18 mouse cellular contexts compared by ENCODE assay signal in the genomic region with DNA sequence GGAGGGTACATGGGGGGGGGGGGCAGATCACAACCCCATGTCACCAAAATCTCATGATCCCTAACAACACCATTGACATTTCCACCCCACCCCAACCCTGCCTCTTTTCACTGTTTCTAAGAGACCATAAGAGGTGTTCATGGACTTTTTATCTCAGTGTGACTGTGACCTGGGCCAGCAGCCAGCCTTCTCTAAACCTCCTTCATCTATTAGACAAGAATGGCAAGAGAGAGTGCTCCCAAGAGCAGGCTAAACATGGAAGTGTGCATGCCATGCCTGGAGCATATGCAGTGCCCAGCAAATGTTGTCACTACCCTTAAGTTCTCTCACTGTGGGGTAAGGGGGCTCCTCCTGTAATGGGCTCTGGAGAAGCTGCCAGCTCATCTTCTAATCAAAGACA.
DNase-seq lines count a peak whose midpoint lies in the region; ATAC-seq and TF ChIP-seq lines count a peak whose summit lies in the region.
"Had no signal": no experiment of that assay in that cellular context is flagged by ENCODE, and none has a peak within 500 bp of the region (broad histone marks: within the 10 kb centered on the region; RNA-seq: fewer than 3 reads in every experiment).

No protein-coding gene starts in this region.

- H3K79me2 ChIP-seq in heart, adult 2 months (replicated peaks; ENCODE audit: control insufficient read depth, insufficient read depth, low read length) = no peaks in the 10 kb centered on the region

- intact Hi-C loops in heart, adult 2 months (cut with DNase I) = no loop called here

- no peaks in the 10 kb centered on the region for H3K9me3 ChIP-seq in heart, embryonic 16.5 days (replicated peaks; ENCODE audit: control insufficient read depth, low read length)
- H3K9me3 ChIP-seq in lung, embryonic 16.5 days (ENCODE audit: control insufficient read depth, low read length) = peaks cover 3% of the 10 kb centered on the region; the same call in 1 of the 2 replicates
- no peaks in the 10 kb centered on the region for H3K9me3 ChIP-seq in hindbrain, embryonic 12.5 days (replicated peaks)
- H3K9me3 ChIP-seq: midbrain, embryonic 15.5 days had no signal

- H3K27me3 ChIP-seq in heart, adult 2 months (ENCODE audit: control insufficient read depth, insufficient read depth, low read length) = no peaks in the 10 kb centered on the region
- no peaks in the 10 kb centered on the region for H3K27me3 ChIP-seq in heart, embryonic 16.5 days (ENCODE audit: control insufficient read depth, insufficient read depth, low read length)
- no peaks in the 10 kb centered on the region for H3K27me3 ChIP-seq in lung, embryonic 16.5 days (ENCODE audit: control insufficient read depth, insufficient read depth, low read depth, low read length)
- no peaks in the 10 kb centered on the region for H3K27me3 ChIP-seq in hindbrain, embryonic 12.5 days
- H3K27me3 ChIP-seq: midbrain, embryonic 15.5 days had no signal

- ATAC-seq in heart, embryonic 16.5 days (replicated peaks; ENCODE audit: extremely low read depth, insufficient read depth, low FRiP score) = peak; percentile 81
- ATAC-seq in lung, embryonic 16.5 days (ENCODE audit: low read depth) = peak; percentile 55
- no peak for ATAC-seq in hindbrain, embryonic 12.5 days (ENCODE audit: low FRiP score)
- ATAC-seq: forebrain, postnatal 0 days; inflammation-experienced regulatory T-cells, adult 6 months; midbrain, embryonic 15.5 days had no signal

- no peak overlapping the region for H3K4me2 ChIP-seq in heart, embryonic 16.5 days (ENCODE audit: low read depth, low read length)
- no peak overlapping the region for H3K4me2 ChIP-seq in lung, embryonic 16.5 days (ENCODE audit: low read depth, low read length)
- H3K4me2 ChIP-seq in hindbrain, embryonic 12.5 days (replicated peaks) = no peak overlapping the region
- H3K4me2 ChIP-seq: midbrain, embryonic 15.5 days had no signal

- TF ChIP-seq CTCF in heart, adult 2 months (IDR thresholded peaks at IDR 0.05) = no peak

- H3K36me3 ChIP-seq in heart, adult 2 months (ENCODE audit: control insufficient read depth, insufficient read depth, low read length) = peaks cover 38% of the 10 kb centered on the region
- peaks cover 38% of the 10 kb centered on the region for H3K36me3 ChIP-seq in heart, embryonic 16.5 days (ENCODE audit: control insufficient read depth, insufficient read depth)
- H3K36me3 ChIP-seq in lung, embryonic 16.5 days (ENCODE audit: control insufficient read depth, insufficient read depth, low read length) = peaks cover 17% of the 10 kb centered on the region
- peaks cover 36% of the 10 kb centered on the region for H3K36me3 ChIP-seq in hindbrain, embryonic 12.5 days

- H3K27ac ChIP-seq in heart, adult 2 months = peak overlapping the region; percentile 71
- H3K27ac ChIP-seq in heart, embryonic 16.5 days (ENCODE audit: low read length) = peak overlapping the region; percentile 93
- peak overlapping the region; percentile 43; the same call in 1 of the 2 replicates for H3K27ac ChIP-seq in lung, embryonic 16.5 days (ENCODE audit: low read length)
- H3K27ac ChIP-seq in hindbrain, embryonic 12.5 days = no peak overlapping the region
- H3K27ac ChIP-seq: midbrain, embryonic 15.5 days had no signal

- peaks cover 11% of the 10 kb centered on the region for H3K4me1 ChIP-seq in heart, adult 2 months (ENCODE audit: control insufficient read depth, insufficient read depth, low read length)
- H3K4me1 ChIP-seq in heart, embryonic 16.5 days (ENCODE audit: control insufficient read depth, insufficient read depth, low read length) = peaks cover 38% of the 10 kb centered on the region
- H3K4me1 ChIP-seq in lung, embryonic 16.5 days (replicated peaks; ENCODE audit: control insufficient read depth, insufficient read depth, low read length) = peaks cover 6% of the 10 kb centered on the region; the same call in 1 of the 2 replicates
- no peaks in the 10 kb centered on the region for H3K4me1 ChIP-seq in hindbrain, embryonic 12.5 days
- H3K4me1 ChIP-seq: midbrain, embryonic 15.5 days had no signal

- TF ChIP-seq POLR2A in heart, adult 2 months (IDR thresholded peaks at IDR 0.05; ENCODE audit: insufficient read depth, low read depth, low read length) = no peak

- DNase-seq in heart, adult 2 months = peak in 1 of 2 experiments; percentile 68
- DNase-seq in heart, adult 8-10 months (ENCODE audit: low spot score) = peak; percentile 50
- no peak for DNase-seq in retina, embryonic 14.5 days (ENCODE audit: low spot score)
- no peak for DNase-seq in embryo, embryonic 10 days (ENCODE audit: low spot score)
- DNase-seq in embryo, embryonic 11 days = no peak
- DNase-seq: cerebellum, postnatal 14 days; forebrain, postnatal 0 days; kidney, adult 9 months; kidney, postnatal 4 days; right cerebral cortex, adult 18-20 months; spleen, adult 18-20 months; thymus, adult 2 months had no signal

- no peak overlapping the region for H3K4me3 ChIP-seq in heart, adult 2 months
- no peak overlapping the region for H3K4me3 ChIP-seq in heart, embryonic 16.5 days (ENCODE audit: low read length)
- no peak overlapping the region for H3K4me3 ChIP-seq in lung, embryonic 16.5 days (ENCODE audit: low read length)
- H3K4me3 ChIP-seq in hindbrain, embryonic 12.5 days = no peak overlapping the region
- H3K4me3 ChIP-seq: erythroblast, embryonic 14.5 days; midbrain, embryonic 15.5 days had no signal

- H3K9ac ChIP-seq in heart, adult 2 months (ENCODE audit: low read depth, low read length) = no peak overlapping the region
- H3K9ac ChIP-seq in heart, embryonic 16.5 days (ENCODE audit: low read length) = no peak overlapping the region
- no peak overlapping the region for H3K9ac ChIP-seq in lung, embryonic 16.5 days (ENCODE audit: low read length)
- H3K9ac ChIP-seq in hindbrain, embryonic 12.5 days = no peak overlapping the region
- H3K9ac ChIP-seq: forebrain, postnatal 0 days; midbrain, embryonic 15.5 days had no signal

- TF ChIP-seq EP300 in heart, adult 2 months (IDR thresholded peaks at IDR 0.05; ENCODE audit: insufficient read depth, low read depth, low read length) = 0 out of 2 replicates have a peak, but pooled peaks have one; percentile 33
